ENCODE assay signal across 9 mouse cellular contexts in the genomic region with DNA sequence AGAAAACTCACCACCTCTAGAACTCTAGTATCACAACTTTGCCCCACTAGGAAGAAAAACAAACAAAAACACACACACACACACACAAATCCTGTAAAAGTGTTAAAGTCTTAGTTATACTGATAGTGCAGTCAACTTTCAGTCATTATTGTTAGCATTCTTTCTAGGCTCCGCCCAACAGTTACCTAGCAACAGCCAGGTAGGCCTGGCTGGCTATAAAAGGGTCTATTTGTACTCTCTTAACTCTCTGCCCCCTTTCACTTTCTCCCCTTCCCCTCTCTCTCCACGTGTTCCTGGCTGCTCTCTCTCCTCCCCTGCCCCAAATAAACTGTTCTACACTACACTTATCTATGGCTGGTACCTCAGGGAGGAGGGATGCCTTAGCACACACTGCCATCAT. TPM values are rescaled to one million over a fixed set of nuclear protein-coding genes. Genes with fewer than 3 reads are reported as not detected.
DNase-seq lines count a peak whose midpoint lies in the region; ATAC-seq and TF ChIP-seq lines count a peak whose summit lies in the region.
"Had no signal": no experiment of that assay in that cellular context is flagged by ENCODE, and none has a peak within 500 bp of the region (broad histone marks: within the 10 kb centered on the region; RNA-seq: fewer than 3 reads in every experiment).

No protein-coding gene starts in this region.

- peak overlapping the region; percentile 98 for H3K9ac ChIP-seq in heart, embryonic 11.5 days (ENCODE audit: low read depth, low read length)
- H3K9ac ChIP-seq in hindbrain, embryonic 12.5 days: peak overlapping the region; percentile 28; the same call in 1 of the 2 replicates

- peak overlapping the region; percentile 92 for H3K4me3 ChIP-seq in heart, embryonic 11.5 days (ENCODE audit: low read depth, low read length)
- peak overlapping the region; percentile 96 for H3K4me3 ChIP-seq in E14TG2a.4 (replicated peaks; ENCODE audit: low read length)
- H3K4me3 ChIP-seq in hindbrain, embryonic 12.5 days: peak overlapping the region; percentile 90

- WGBS in heart, embryonic 11.5 days (ENCODE audit: insufficient replicate concordance): 25% methylated on average over 2 of the region's 2 CpGs
- WGBS in hindbrain, embryonic 12.5 days: 18% methylated on average over 2 of the region's 2 CpGs

- peaks cover 13% of the 10 kb centered on the region for H3K4me1 ChIP-seq in heart, embryonic 11.5 days (ENCODE audit: control insufficient read depth, insufficient read depth, low read length)
- peaks cover 33% of the 10 kb centered on the region for H3K4me1 ChIP-seq in E14TG2a.4 (replicated peaks; ENCODE audit: low read depth, low read length)
- peaks cover 20% of the 10 kb centered on the region for H3K4me1 ChIP-seq in hindbrain, embryonic 12.5 days

- no peak for DNase-seq in heart, adult 9 months (ENCODE audit: low spot score in 2 of 2)
- peak; percentile 23 for DNase-seq in lung, postnatal 10 days
- no peak for DNase-seq in MN1 (ENCODE audit: low spot score)
- DNase-seq in Muller cell, postnatal 12 days (ENCODE audit: inconsistent ontology term): no peak
- no peak for DNase-seq in right cerebral cortex, adult 2 months (ENCODE audit: low spot score in 2 of 2)

- no peaks in the 10 kb centered on the region for H3K27me3 ChIP-seq in heart, embryonic 11.5 days (ENCODE audit: control insufficient read depth, insufficient read depth, low read length)
- no peaks in the 10 kb centered on the region for H3K27me3 ChIP-seq in E14TG2a.4 (ENCODE audit: insufficient read depth, low read length)
- 0 out of 2 replicates have a peak, but pooled peaks cover 5% of the 10 kb centered on the region for H3K27me3 ChIP-seq in hindbrain, embryonic 12.5 days
- H3K27me3 ChIP-seq: Patski had no signal

- no peak for ATAC-seq in heart, embryonic 11.5 days (replicated peaks; ENCODE audit: insufficient number of reproducible peaks, low FRiP score, low TSS enrichment)
- ATAC-seq in hindbrain, embryonic 12.5 days (ENCODE audit: low FRiP score): no peak
- ATAC-seq: Patski had no signal

- peak overlapping the region; percentile 89 for H3K4me2 ChIP-seq in heart, embryonic 11.5 days
- peak overlapping the region; percentile 80 for H3K4me2 ChIP-seq in hindbrain, embryonic 12.5 days (replicated peaks)

- H3K36me3 ChIP-seq in heart, embryonic 11.5 days (ENCODE audit: control insufficient read depth, insufficient read depth, low read length): peaks cover 10% of the 10 kb centered on the region
- H3K36me3 ChIP-seq in E14TG2a.4 (ENCODE audit: insufficient read depth, low read length): peaks cover 46% of the 10 kb centered on the region
- peaks cover 10% of the 10 kb centered on the region for H3K36me3 ChIP-seq in hindbrain, embryonic 12.5 days

- H3K27ac ChIP-seq in heart, embryonic 11.5 days (ENCODE audit: low read depth, low read length): no peak overlapping the region
- no peak overlapping the region for H3K27ac ChIP-seq in hindbrain, embryonic 12.5 days

- no peaks in the 10 kb centered on the region for H3K9me3 ChIP-seq in heart, embryonic 11.5 days (replicated peaks; ENCODE audit: control insufficient read depth, low read length)
- H3K9me3 ChIP-seq in E14TG2a.4 (ENCODE audit: low read length): no peaks in the 10 kb centered on the region
- no peaks in the 10 kb centered on the region for H3K9me3 ChIP-seq in hindbrain, embryonic 12.5 days (replicated peaks)

- no peak for TF ChIP-seq CTCF in E14TG2a.4 (conservative IDR thresholded peaks at IDR 0.05; ENCODE audit: low read length)

RNA-seq across cellular contexts. Expression of a gene that starts 1.9 kb away (rescaled TPM):
- 165 and 200 TPM in 2 replicates for polyA plus RNA-seq in heart, embryonic 11.5 days (2014; fragmentation: Nextera tagmentation; extraction: Ambion mirVana)
- polyA plus RNA-seq in hindbrain, embryonic 12.5 days (2016; fragmentation: Nextera tagmentation; extraction: Ambion mirVana): 251 and 254 TPM in 2 replicates

RNA-seq across cellular contexts. Expression of a gene that starts 18.3 kb away (rescaled TPM):
- 1.6 TPM in 2 replicates for polyA plus RNA-seq in heart, embryonic 11.5 days (2014; fragmentation: Nextera tagmentation; extraction: Ambion mirVana)
- polyA plus RNA-seq in hindbrain, embryonic 12.5 days (2016; fragmentation: Nextera tagmentation; extraction: Ambion mirVana): 0.62 and 1.0 TPM in 2 replicates

RNA-seq across cellular contexts. Expression of a gene that starts 59.6 kb away (rescaled TPM):
- 16.7 and 17.4 TPM in 2 replicates for polyA plus RNA-seq in heart, embryonic 11.5 days (2014; fragmentation: Nextera tagmentation; extraction: Ambion mirVana)
- polyA plus RNA-seq in hindbrain, embryonic 12.5 days (2016; fragmentation: Nextera tagmentation; extraction: Ambion mirVana): 37.8 and 38.9 TPM in 2 replicates
